Mouse (Mus musculus) spleen, postnatal 36 days (tissue): ENCODE data around the gene Clec16a.

Source experiments
- DNase-seq, 2 experiments: peaks; one replicate each; pipeline ENCODE4 v3.0.0; 2022; ENCODE audit warnings: low spot score in 2 of 2, mixed read lengths in 1 of 2

Gene Clec16a

DNA sequence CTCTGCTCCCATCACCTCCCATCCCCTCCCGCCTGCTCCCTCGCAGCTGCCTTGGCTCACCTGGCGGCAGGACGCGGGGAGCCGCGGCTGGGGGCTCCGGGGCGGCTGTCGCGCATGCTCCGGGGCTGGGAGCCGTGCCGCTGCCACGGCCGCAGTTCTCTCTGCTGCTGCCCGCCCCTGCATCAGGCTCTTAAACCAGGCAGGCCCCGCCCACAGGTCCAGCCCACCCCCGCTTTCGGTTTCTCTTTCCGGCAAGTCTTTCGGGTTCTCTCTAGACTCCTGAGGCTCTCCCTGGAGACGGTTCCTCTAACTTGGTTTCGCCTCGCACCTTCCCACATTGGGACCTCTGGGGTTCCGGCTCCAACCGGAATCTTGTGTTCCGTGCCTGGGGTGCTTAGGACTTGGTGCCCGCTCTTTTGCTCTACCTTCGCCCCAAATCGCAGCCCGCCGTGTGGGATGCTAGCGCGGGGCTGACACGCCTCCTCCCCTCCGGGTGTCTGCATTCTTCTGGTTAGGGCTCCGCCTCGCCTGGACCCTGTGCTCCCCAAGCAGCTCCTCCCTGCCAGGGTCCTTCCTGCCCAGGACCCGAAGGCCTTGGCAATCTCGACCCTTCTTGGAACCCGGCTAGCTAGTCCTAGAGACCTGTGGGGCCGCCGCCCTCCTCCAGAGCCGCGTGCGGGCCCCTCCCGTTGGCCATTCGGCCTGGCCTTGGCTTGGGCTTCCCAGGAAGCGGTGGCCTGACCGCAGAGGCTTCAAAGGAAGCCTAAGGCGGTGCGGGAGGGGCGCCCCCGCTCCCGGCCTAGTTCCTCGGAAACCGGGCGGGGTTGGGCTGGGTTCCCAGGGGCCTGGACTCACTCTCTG lies 240.5 kb downstream of the Clec16a start, which contains the start of gene Socs1:
Socs1 (minus strand) TSS at position 166 of the 861 bp plus-strand sequence.
- DNase-seq: peak; percentile 87 to 90

- DNase-seq: peak; percentile 83 to 87
Measured at GRCm38 (mm10) chr16:10786288-10786687, 241.1 kb downstream of the Clec16a start.

- no peak for DNase-seq
Measured at GRCm38 (mm10) chr16:10786782-10787547, 241.8 kb downstream of the Clec16a start.

- no peak for DNase-seq
Measured at GRCm38 (mm10) chr16:10787548-10788058, 242.5 kb downstream of the Clec16a start.

- peak; percentile 29 to 40 for DNase-seq
Measured at GRCm38 (mm10) chr16:10788271-10788670, 243.1 kb downstream of the Clec16a start, which contains the start of gene Tnp2. TSS of gene Tnp2 (minus strand) at chr16:10788660.

DNA sequence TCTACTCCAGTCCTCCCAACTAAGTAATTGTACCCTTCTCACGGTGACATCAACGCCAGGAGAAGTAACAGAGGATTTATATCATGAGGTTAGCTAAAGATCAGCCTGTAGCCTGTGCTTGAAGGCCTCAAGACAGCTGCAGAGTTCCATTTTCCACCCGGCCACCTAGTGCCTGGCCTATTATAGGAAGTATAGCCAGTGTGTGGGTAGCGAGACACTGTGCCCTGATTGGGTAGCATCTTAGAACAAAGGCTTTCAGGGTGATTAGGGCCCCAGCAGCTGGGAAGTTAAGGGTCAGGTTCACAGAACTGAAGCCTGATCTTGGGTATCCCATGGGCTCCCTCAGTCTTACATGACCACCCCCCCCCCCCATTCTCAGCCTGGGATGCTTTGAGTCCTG lies 243.7 kb downstream of the Clec16a start:
- DNase-seq: no peak

DNA sequence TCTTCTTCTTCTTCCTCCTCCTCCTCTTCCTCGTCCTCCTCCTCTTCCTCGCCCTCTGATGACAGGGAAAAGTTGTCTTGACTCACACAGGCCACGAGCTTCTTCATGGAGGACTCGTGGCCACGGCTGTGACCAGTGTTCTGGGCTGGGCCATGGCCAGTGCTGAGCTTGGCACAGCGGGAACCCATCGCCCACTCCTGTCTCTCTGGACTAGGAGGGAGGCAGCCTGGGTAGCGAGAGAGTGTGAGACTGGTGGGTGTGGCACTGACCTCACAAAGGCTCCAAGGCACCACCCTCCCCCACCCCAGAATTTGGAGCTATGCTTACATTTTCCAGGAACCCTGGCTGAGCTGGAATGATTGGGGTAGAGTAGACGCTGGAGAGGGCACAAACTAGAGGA lies 245.6 kb downstream of the Clec16a start, which contains the start of gene Prm3:
Prm3 (minus strand) TSS at position 213 of the 400 bp plus-strand sequence.
- DNase-seq: no peak
